In the genomic region with DNA sequence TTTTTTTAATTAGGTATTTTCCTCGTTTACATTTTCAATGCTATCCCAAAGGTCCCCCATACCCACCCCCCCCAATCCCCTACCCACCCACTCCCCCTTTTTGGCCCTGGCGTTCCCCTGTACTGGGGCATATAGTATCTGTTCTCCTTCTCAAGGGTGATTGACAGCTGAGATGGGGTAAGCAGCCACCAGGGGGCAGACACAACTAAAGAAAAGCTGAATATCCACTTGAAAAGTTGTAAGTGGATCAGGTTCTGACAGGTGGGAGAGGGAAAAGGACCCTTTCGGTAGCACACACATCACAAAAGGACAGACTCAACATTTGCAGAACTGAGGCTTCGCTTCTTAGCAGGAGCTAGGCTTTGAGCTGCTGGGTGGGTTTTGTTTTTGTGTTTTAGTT, we compare ENCODE assay signal across 8 mouse cellular contexts.
DNase-seq lines count a peak whose midpoint lies in the region.
"Not testable (repeated sequence)": the region's sequence is repeated elsewhere in the genome, so short reads cannot be mapped to it uniquely, and the experiment has no call there.

No protein-coding gene starts in this region.

- not testable (repeated sequence) for H3K36me3 ChIP-seq in limb, embryonic 10.5 days; midbrain, embryonic 10.5 days; splenic B cell, adult 2 months (ENCODE audit: control insufficient read depth, insufficient read depth, low read length, poor library complexity, severe bottlenecking)

- H3K4me1 ChIP-seq in limb, embryonic 10.5 days, result peaks cover 19% of the 10 kb centered on the region
- peaks cover 11% of the 10 kb centered on the region for H3K4me1 ChIP-seq in midbrain, embryonic 10.5 days

- DNase-seq in A20 (ENCODE audit: low read depth, low spot score), result peak; percentile 49
- peak; percentile 25 to 55 for DNase-seq in adrenal gland, adult 18-20 months (ENCODE audit: low spot score in 2 of 2)
- peak; percentile 67 for DNase-seq in embryo, embryonic 10 days (ENCODE audit: low spot score)
- DNase-seq in heart, adult 18-20 months, result peak; percentile 45 to 82
- peak; percentile 71 for DNase-seq in kidney, adult 9 months
- DNase-seq in limb, embryonic 10.5 days (ENCODE audit: low spot score), result peak; percentile 71
- peak; percentile 67 for DNase-seq in midbrain, embryonic 10.5 days (ENCODE audit: low spot score)
- peak; percentile 68 for DNase-seq in splenic B cell, adult 2 months (ENCODE audit: low read depth, low spot score)

- H3K9me3 ChIP-seq in limb, embryonic 10.5 days (replicated peaks); midbrain, embryonic 10.5 days (replicated peaks): not testable (repeated sequence)

- WGBS in limb, embryonic 10.5 days, result 42% methylated on average over 4 of the region's 4 CpGs
- WGBS in midbrain, embryonic 10.5 days, result 41% methylated on average over 4 of the region's 4 CpGs

- H3K4me3 ChIP-seq in limb, embryonic 10.5 days; midbrain, embryonic 10.5 days: not testable (repeated sequence)

- H3K27me3 ChIP-seq in limb, embryonic 10.5 days (ENCODE audit: low read depth, poor library complexity, severe bottlenecking), result peaks cover 10% of the 10 kb centered on the region; the same call in 1 of the 2 replicates
- not testable (repeated sequence) for H3K27me3 ChIP-seq in midbrain, embryonic 10.5 days (ENCODE audit: low read depth, poor library complexity, severe bottlenecking); splenic B cell, adult 2 months (ENCODE audit: control insufficient read depth, insufficient read depth, low read length, poor library complexity, severe bottlenecking)

- not testable (repeated sequence) for H3K27ac ChIP-seq in limb, embryonic 10.5 days; midbrain, embryonic 10.5 days (replicated peaks)
